Mouse (Mus musculus) midbrain, embryonic 13.5 days (tissue): ENCODE results near the gene Timeless. TPM values are rescaled to one million over a fixed set of nuclear protein-coding genes. Genes with fewer than 3 reads are reported as not detected.
"Not testable (repeated sequence)": the region's sequence is repeated elsewhere in the genome, so short reads cannot be mapped to it uniquely, and the experiment has no call there.

Source experiments
- ATAC-seq: fragments of 200-750 bp; cut with Nextera tagmentation; 2 replicates; pipeline ENCODE4 v1.8.0; 2017; ENCODE audit warnings: mild to moderate bottlenecking, moderate TSS enrichment, moderate library complexity
- H3K27ac ChIP-seq: fragments of 300-500 bp; sonication (generic); 2 replicates; pipeline ENCODE4 v1.5.1; 2015; ENCODE audit warnings: inconsistent platforms, mild to moderate bottlenecking, moderate library complexity
- H3K27me3 ChIP-seq: fragments of 300-500 bp; sonication (generic); 2 replicates; pipeline ENCODE4 v1.6.1; 2015; ENCODE audit warnings: mild to moderate bottlenecking, inconsistent platforms
- H3K36me3 ChIP-seq: fragments of 300-500 bp; sonication (generic); 2 replicates; pipeline ENCODE4 v1.6.1; 2015; ENCODE audit warnings: mild to moderate bottlenecking, inconsistent platforms
- H3K4me1 ChIP-seq: fragments of 300-500 bp; sonication (generic); replicated peaks from 2 replicates; pipeline ENCODE4 v1.6.1; 2015; ENCODE audit warnings: inconsistent platforms
- H3K4me2 ChIP-seq: fragments of 300-500 bp; sonication (generic); replicated peaks from 2 replicates; pipeline ENCODE4 v1.6.1; 2015; ENCODE audit warnings: moderate library complexity, mild to moderate bottlenecking, inconsistent platforms
- H3K4me3 ChIP-seq: fragments of 300-500 bp; sonication (generic); replicated peaks from 2 replicates; pipeline ENCODE4 v1.5.1; 2015; ENCODE audit warnings: mild to moderate bottlenecking, inconsistent platforms
- H3K9ac ChIP-seq: fragments of 300-500 bp; sonication (generic); replicated peaks from 2 replicates; pipeline ENCODE4 v1.6.1; 2015; ENCODE audit warnings: mild to moderate bottlenecking, inconsistent platforms
- H3K9me3 ChIP-seq: fragments of 300-500 bp; sonication (generic); 2 replicates; pipeline ENCODE4 v1.6.1; 2016; ENCODE audit warnings: mild to moderate bottlenecking, inconsistent platforms
- WGBS: fragments of 180-500 bp; shearing (Covaris S2); methylation state at CpG from one replicate; pipeline ENCODE4 v1.1.7; 2015; 5-methylcytosine and 5-hydroxymethylcytosine counted together
- polyA plus RNA-seq: library from polyadenylated mRNA; unstranded; fragments of >200 nt; fragmentation: Nextera tagmentation; extraction: Ambion mirVana; gene quantifications from 2 replicates; pipeline ENCODE4 v1.2.1, GENCODE M21; 2015

Gene Timeless
- polyA plus RNA-seq, 1 experiment from 2014 or later, result 28.6 TPM

GRCm38 (mm10) chr10:128260376-128260775 lies 28.5 kb downstream of the Timeless start:
- not testable (repeated sequence) for H3K36me3 ChIP-seq, H3K27ac ChIP-seq, H3K4me3 ChIP-seq, H3K4me2 ChIP-seq, ATAC-seq, H3K9ac ChIP-seq, H3K4me1 ChIP-seq, H3K9me3 ChIP-seq, H3K27me3 ChIP-seq
- WGBS, result 86% methylated on average over 7 of the region's 7 CpGs

GRCm38 (mm10) chr10:128262300-128262699 lies 30.4 kb downstream of the Timeless start:
- Histone ChIP-seq H3K4me2 (no peak overlapping the region), H3K4me3 (no peak overlapping the region), H3K9me3 (no peaks in the 10 kb centered on the region), H3K36me3 (no peaks in the 10 kb centered on the region), H3K27ac (no peak overlapping the region), H3K9ac (no peak overlapping the region), H3K27me3 (no peaks in the 10 kb centered on the region), H3K4me1 (no peaks in the 10 kb centered on the region)
- ATAC-seq, result no peak
- WGBS, result 80% methylated on average over 22 of the region's 22 CpGs

- Histone ChIP-seq H3K36me3 (no peaks in the 10 kb centered on the region), H3K27ac (no peak overlapping the region), H3K9ac (no peak overlapping the region), H3K27me3 (0 out of 2 replicates have a peak, but pooled peaks cover 3% of the 10 kb centered on the region), H3K4me1 (no peaks in the 10 kb centered on the region), H3K9me3 (no peaks in the 10 kb centered on the region), H3K4me2 (no peak overlapping the region), H3K4me3 (no peak overlapping the region)
- WGBS, result 82% methylated on average over 6 of the region's 6 CpGs
- no peak for ATAC-seq
Measured at GRCm38 (mm10) chr10:128263393-128264310, 31.8 kb downstream of the Timeless start.

GRCm38 (mm10) chr10:128268371-128268770 lies 36.5 kb downstream of the Timeless start, which contains the start of gene Apof:
Gene Apof, plus strand, starts transcription at chr10:128268671.
- no peaks in the 10 kb centered on the region for H3K36me3 ChIP-seq
- H3K4me2 ChIP-seq, result no peak within 1 kb of the TSS
- no peak within 1 kb of the TSS for H3K4me3 ChIP-seq
- H3K27me3 ChIP-seq, result 0 out of 2 replicates have a peak, but pooled peaks cover 7% of the 10 kb centered on the region
- H3K4me1 ChIP-seq, result peaks cover 7% of the 10 kb centered on the region; the same call in 1 of the 2 replicates
- WGBS, result 87% methylated on average over 6 of the region's 6 CpGs
- no peak for ATAC-seq
- no peaks in the 10 kb centered on the region for H3K9me3 ChIP-seq
- H3K9ac ChIP-seq, result no peak within 1 kb of the TSS
- H3K27ac ChIP-seq, result no peak within 1 kb of the TSS

- Histone ChIP-seq H3K27ac (no peak overlapping the region), H3K36me3 (no peaks in the 10 kb centered on the region), H3K27me3 (0 out of 2 replicates have a peak, but pooled peaks cover 7% of the 10 kb centered on the region), H3K4me1 (peaks cover 7% of the 10 kb centered on the region; the same call in 1 of the 2 replicates), H3K9ac (no peak overlapping the region), H3K4me3 (no peak overlapping the region), H3K9me3 (no peaks in the 10 kb centered on the region), H3K4me2 (peak overlapping the region; percentile 68)
- 89% methylated on average over 16 of the region's 16 CpGs for WGBS
- ATAC-seq, result no peak
Measured at GRCm38 (mm10) chr10:128269206-128269910, 37.5 kb downstream of the Timeless start.

- Histone ChIP-seq H3K36me3 (no peaks in the 10 kb centered on the region), H3K4me3 (peak within 1 kb of the TSS; percentile 81), H3K4me2 (peak within 1 kb of the TSS; percentile 68), H3K9me3 (no peaks in the 10 kb centered on the region), H3K9ac (peak within 1 kb of the TSS; percentile 76), H3K27ac (peak within 1 kb of the TSS; percentile 83), H3K27me3 (0 out of 2 replicates have a peak, but pooled peaks cover 7% of the 10 kb centered on the region), H3K4me1 (peaks cover 7% of the 10 kb centered on the region; the same call in 1 of the 2 replicates)
- ATAC-seq, result peak; percentile 99
- WGBS, result under 1% methylated on average over 43 of the region's 43 CpGs
Measured at GRCm38 (mm10) chr10:128270287-128270841, 38.5 kb downstream of the Timeless start, which contains the start of gene Stat2. Gene Stat2, plus strand, starts transcription at chr10:128270559.

GRCm38 (mm10) chr10:128270866-128271265 lies 39.0 kb downstream of the Timeless start:
- WGBS, result 44% methylated on average over 7 of the region's 7 CpGs
- H3K4me2 ChIP-seq, result peak overlapping the region; percentile 68
- H3K4me3 ChIP-seq, result peak overlapping the region; percentile 81
- peak overlapping the region; percentile 83 for H3K27ac ChIP-seq
- no peak for ATAC-seq
- H3K9me3 ChIP-seq, result no peaks in the 10 kb centered on the region
- peaks cover 7% of the 10 kb centered on the region; the same call in 1 of the 2 replicates for H3K4me1 ChIP-seq
- peak overlapping the region; percentile 76 for H3K9ac ChIP-seq
- H3K27me3 ChIP-seq, result 0 out of 2 replicates have a peak, but pooled peaks cover 7% of the 10 kb centered on the region
- H3K36me3 ChIP-seq, result no peaks in the 10 kb centered on the region

- H3K4me1 ChIP-seq, result peaks cover 7% of the 10 kb centered on the region; the same call in 1 of the 2 replicates
- H3K36me3 ChIP-seq, result peaks cover 5% of the 10 kb centered on the region; the same call in 1 of the 2 replicates
- H3K4me3 ChIP-seq, result no peak overlapping the region
- H3K4me2 ChIP-seq, result no peak overlapping the region
- 0 out of 2 replicates have a peak, but pooled peaks cover 7% of the 10 kb centered on the region for H3K27me3 ChIP-seq
- ATAC-seq, result no peak
- no peaks in the 10 kb centered on the region for H3K9me3 ChIP-seq
- WGBS, result 58% methylated on average over 2 of the region's 2 CpGs
- no peak overlapping the region for H3K9ac ChIP-seq
- H3K27ac ChIP-seq, result no peak overlapping the region
Measured at GRCm38 (mm10) chr10:128271883-128272282, 40.0 kb downstream of the Timeless start.

GRCm38 (mm10) chr10:128272819-128273439 lies 41.1 kb downstream of the Timeless start:
- H3K4me1 ChIP-seq, H3K9ac ChIP-seq, H3K4me2 ChIP-seq, ATAC-seq, H3K27ac ChIP-seq, H3K27me3 ChIP-seq, H3K4me3 ChIP-seq, H3K9me3 ChIP-seq: not testable (repeated sequence)
- H3K36me3 ChIP-seq, result peaks cover 12% of the 10 kb centered on the region
- 91% methylated on average over 5 of the region's 7 CpGs for WGBS

- not testable (repeated sequence) for H3K27ac ChIP-seq, H3K4me1 ChIP-seq, H3K4me2 ChIP-seq, H3K9ac ChIP-seq, H3K4me3 ChIP-seq, H3K27me3 ChIP-seq, H3K9me3 ChIP-seq, ATAC-seq
- WGBS, result 100% methylated on average over 1 of the region's 1 CpGs
- peaks cover 27% of the 10 kb centered on the region for H3K36me3 ChIP-seq
Measured at GRCm38 (mm10) chr10:128275374-128275773, 43.5 kb downstream of the Timeless start.

GRCm38 (mm10) chr10:128278158-128278557 lies 46.3 kb downstream of the Timeless start:
- H3K9me3 ChIP-seq, result no peaks in the 10 kb centered on the region
- no peak overlapping the region for H3K27ac ChIP-seq
- no peak for ATAC-seq
- no peaks in the 10 kb centered on the region for H3K4me1 ChIP-seq
- H3K4me3 ChIP-seq, result no peak overlapping the region
- WGBS, result 60% methylated on average over 6 of the region's 6 CpGs
- no peak overlapping the region for H3K9ac ChIP-seq
- H3K36me3 ChIP-seq, result peaks cover 53% of the 10 kb centered on the region
- H3K27me3 ChIP-seq, result no peaks in the 10 kb centered on the region
- H3K4me2 ChIP-seq, result no peak overlapping the region
